Mouse (Mus musculus): ENCODE measurements around the gene Tnks1bp1. TPM values are rescaled to one million over a fixed set of nuclear protein-coding genes. Genes with fewer than 3 reads are reported as not detected.

Gene Tnks1bp1
- total RNA-seq, 4 experiments from 2014 or later, result 160 to 169 (median 163) TPM

- DNase-seq (ENCODE audit: low spot score in 2 of 2), result no peak
These were observed 41.2 kb downstream of the Tnks1bp1 start for GRCm38 (mm10) chr2:85088716-85089646.

GRCm38 (mm10) chr2:85091325-85091724, 43.5 kb downstream of the Tnks1bp1 start:
- DNase-seq (ENCODE audit: low spot score in 2 of 2), result no peak

GRCm38 (mm10) chr2:85093376-85093775, 45.6 kb downstream of the Tnks1bp1 start:
- no peak for DNase-seq (ENCODE audit: low spot score in 2 of 2)

- DNase-seq (ENCODE audit: low spot score in 2 of 2), result no peak
These were observed 48.1 kb downstream of the Tnks1bp1 start for GRCm38 (mm10) chr2:85095906-85096305.

- no peak for DNase-seq (ENCODE audit: low spot score in 2 of 2)
These were observed 50.2 kb downstream of the Tnks1bp1 start for GRCm38 (mm10) chr2:85098014-85098413.

- DNase-seq (ENCODE audit: low spot score in 2 of 2), result no peak
These were observed 51.1 kb downstream of the Tnks1bp1 start for GRCm38 (mm10) chr2:85098824-85099511.

- no peak for DNase-seq (ENCODE audit: low spot score in 2 of 2)
These were observed 55.4 kb downstream of the Tnks1bp1 start for GRCm38 (mm10) chr2:85103201-85103600.

- DNase-seq (ENCODE audit: low spot score in 2 of 2), result no peak
These were observed 57.7 kb downstream of the Tnks1bp1 start for GRCm38 (mm10) chr2:85105426-85106013.

GRCm38 (mm10) chr2:85106068-85106790, 58.4 kb downstream of the Tnks1bp1 start:
- DNase-seq (ENCODE audit: low spot score in 2 of 2), result no peak

GRCm38 (mm10) chr2:85106941-85107340, 59.1 kb downstream of the Tnks1bp1 start:
- DNase-seq (ENCODE audit: low spot score in 2 of 2), result no peak

- DNase-seq (ENCODE audit: low spot score in 2 of 2), result peak; percentile 18 to 48
These were observed 62.6 kb downstream of the Tnks1bp1 start for GRCm38 (mm10) chr2:85110288-85110875.

Other genes with a start within 250 kb of the Tnks1bp1 start
- gene Ube2l6, start 249.2 kb upstream of the Tnks1bp1 start, total RNA-seq (2022), result 1 to 10 TPM; 5.2 to 9.3 (median 5.6) TPM
- gene Smtnl1, start 225.4 kb upstream of the Tnks1bp1 start, total RNA-seq (2022), result not detected
- gene Timm10, start 221.0 kb upstream of the Tnks1bp1 start, total RNA-seq (2022), result 10 to 100 TPM; 44.2 to 55.4 (median 50.7) TPM
- 1 to 10 TPM in 1 of 4 experiments, under 1 TPM in 2, not detected in 1; 0.34 to 1.3 (median 0.63) TPM for gene Slc43a1, start 209.2 kb upstream of the Tnks1bp1 start, total RNA-seq (2022)
- gene Rtn4rl2, start 161.3 kb upstream of the Tnks1bp1 start, total RNA-seq (2022), result 10 to 100 TPM; 63.8 to 85.9 (median 79.0) TPM
- 1 to 10 TPM in 3 of 4 experiments, not detected in 1; 1.1 to 3.1 (median 2.1) TPM for gene Slc43a3, start 111.4 kb upstream of the Tnks1bp1 start, total RNA-seq (2022)
- gene Prg2, start 67.6 kb upstream of the Tnks1bp1 start, total RNA-seq (2022), result not detected
- gene Prg3, start 59.8 kb upstream of the Tnks1bp1 start, total RNA-seq (2022), result not detected
- gene Ssrp1, start 10.8 kb upstream of the Tnks1bp1 start, total RNA-seq (2022), result 100 to 1,000 TPM; 111 to 137 (median 126) TPM
- 1 to 10 TPM; 2.1 to 2.6 (median 2.3) TPM for gene P2rx3, start 10.6 kb upstream of the Tnks1bp1 start, total RNA-seq (2022)
- gene Aplnr, start 88.2 kb downstream of the Tnks1bp1 start, total RNA-seq (2022), result 1 to 10 TPM in 1 of 4 experiments, under 1 TPM in 3; 0.13 to 1.4 (median 0.59) TPM
- gene Lrrc55, start 149.2 kb downstream of the Tnks1bp1 start, total RNA-seq (2022), result 10 to 100 TPM; 15.3 to 19.1 (median 16.6) TPM

Measured in layer of hippocampus, adult 8-10 months (tissue).